Mouse (Mus musculus): ENCODE data around the gene Rbm15b. TPM values are rescaled to one million over a fixed set of nuclear protein-coding genes. Genes with fewer than 3 reads are reported as not detected.

Rbm15b gene
- polyA plus RNA-seq, 1 experiment from 2014 or later: 27.9 TPM

Other genes starting within 250 kb of the Rbm15b start
- gene Grm2, start 231.3 kb downstream of the Rbm15b start, polyA plus RNA-seq (2016; fragmentation: Nextera tagmentation; extraction: Ambion mirVana): 0.93 and 2.0 TPM in 2 replicates
- gene Tex264, start 201.5 kb downstream of the Rbm15b start, polyA plus RNA-seq (2016; fragmentation: Nextera tagmentation; extraction: Ambion mirVana): 46.0 and 47.3 TPM in 2 replicates
- 9.7 and 11.3 TPM in 2 replicates for gene Rad54l2, start 98.2 kb downstream of the Rbm15b start, polyA plus RNA-seq (2016; fragmentation: Nextera tagmentation; extraction: Ambion mirVana)
- gene Dcaf1, start 65.6 kb downstream of the Rbm15b start, polyA plus RNA-seq (2016; fragmentation: Nextera tagmentation; extraction: Ambion mirVana): 21.8 and 23.6 TPM in 2 replicates
- gene Manf, start 4.6 kb upstream of the Rbm15b start, polyA plus RNA-seq (2016; fragmentation: Nextera tagmentation; extraction: Ambion mirVana): 239 and 261 TPM in 2 replicates